Mouse (Mus musculus): ENCODE measurements around the gene Tubb4b. TPM values are rescaled to one million over a fixed set of nuclear protein-coding genes. Genes with fewer than 3 reads are reported as not detected.

Tubb4b gene
- total and polyA plus RNA-seq, 2 experiments from 2014 or later, result 244 to 665 TPM

- 60% methylated on average over 8 of the region's 8 CpGs for WGBS
- no peak overlapping the region for H3K27ac ChIP-seq (ENCODE audit: low read depth)
- H3K9me3 ChIP-seq (replicated peaks; ENCODE audit: control insufficient read depth, low read length), result no peaks in the 10 kb centered on the region
- no peak overlapping the region for H3K9ac ChIP-seq (replicated peaks; ENCODE audit: low read depth, low read length)
- no peak overlapping the region for H3K4me3 ChIP-seq (ENCODE audit: low read depth, low read length)
- peaks cover 43% of the 10 kb centered on the region for H3K27me3 ChIP-seq (ENCODE audit: control insufficient read depth, insufficient read depth, low read length)
- peaks cover 7% of the 10 kb centered on the region for H3K4me1 ChIP-seq (ENCODE audit: control insufficient read depth, insufficient read depth)
- ATAC-seq (ENCODE audit: insufficient read depth, low read depth), result no peak
- DNase-seq (ENCODE audit: low spot score), result no peak
- no peak for TF ChIP-seq EP300 (IDR thresholded peaks at IDR 0.05; ENCODE audit: low read depth)
- TF ChIP-seq CTCF (IDR thresholded peaks at IDR 0.05; ENCODE audit: low read depth), result no peak
- no peaks in the 10 kb centered on the region for H3K36me3 ChIP-seq (replicated peaks; ENCODE audit: control insufficient read depth, insufficient read depth, low read length)
- no peak overlapping the region for H3K4me2 ChIP-seq (ENCODE audit: low read depth, low read length)
Measured at GRCm38 (mm10) chr2:25243342-25243741, 18.8 kb upstream of the Tubb4b start.

- WGBS, result under 1% methylated on average over 16 of the region's 59 CpGs
- Histone ChIP-seq H3K4me3 (ENCODE audit: low read depth, low read length) (peak within 1 kb of the TSS; percentile 41), H3K4me2 (ENCODE audit: low read depth, low read length) (peak within 1 kb of the TSS; percentile 66), H3K27ac (ENCODE audit: low read depth) (no peak within 1 kb of the TSS), H3K9ac (replicated peaks; ENCODE audit: low read depth, low read length) (0 out of 2 replicates have a peak within 1 kb of the TSS, but pooled peaks have one; percentile 7), H3K4me1 (ENCODE audit: control insufficient read depth, insufficient read depth) (peaks cover 7% of the 10 kb centered on the region), H3K27me3 (ENCODE audit: control insufficient read depth, insufficient read depth, low read length) (peaks cover 43% of the 10 kb centered on the region), H3K9me3 (replicated peaks; ENCODE audit: control insufficient read depth, low read length) (no peaks in the 10 kb centered on the region), H3K36me3 (replicated peaks; ENCODE audit: control insufficient read depth, insufficient read depth, low read length) (no peaks in the 10 kb centered on the region)
- no peak for TF ChIP-seq CTCF (IDR thresholded peaks at IDR 0.05; ENCODE audit: low read depth)
- no peak for TF ChIP-seq EP300 (IDR thresholded peaks at IDR 0.05; ENCODE audit: low read depth)
- ATAC-seq (ENCODE audit: insufficient read depth, low read depth) (no peak), DNase-seq (ENCODE audit: low spot score) (no peak)
Measured at GRCm38 (mm10) chr2:25242101-25242506, 17.6 kb upstream of the Tubb4b start, which contains the start of the genes Rnf208 and Cysrt1. Gene Rnf208, plus strand, starts transcription at chr2:25242255. Gene Cysrt1, minus strand, starts transcription at chr2:25242452.

GRCm38 (mm10) chr2:25241438-25241775 lies 16.9 kb upstream of the Tubb4b start:
- peak overlapping the region; percentile 66 for H3K4me2 ChIP-seq (ENCODE audit: low read depth, low read length)
- no peak for TF ChIP-seq CTCF (IDR thresholded peaks at IDR 0.05; ENCODE audit: low read depth)
- TF ChIP-seq EP300 (IDR thresholded peaks at IDR 0.05; ENCODE audit: low read depth), result no peak
- H3K27me3 ChIP-seq (ENCODE audit: control insufficient read depth, insufficient read depth, low read length), result peaks cover 43% of the 10 kb centered on the region
- no peak for DNase-seq (ENCODE audit: low spot score)
- no peaks in the 10 kb centered on the region for H3K9me3 ChIP-seq (replicated peaks; ENCODE audit: control insufficient read depth, low read length)
- H3K27ac ChIP-seq (ENCODE audit: low read depth), result no peak overlapping the region
- H3K36me3 ChIP-seq (replicated peaks; ENCODE audit: control insufficient read depth, insufficient read depth, low read length), result no peaks in the 10 kb centered on the region
- no peak overlapping the region for H3K9ac ChIP-seq (replicated peaks; ENCODE audit: low read depth, low read length)
- peak overlapping the region; percentile 41 for H3K4me3 ChIP-seq (ENCODE audit: low read depth, low read length)
- 0 out of 2 replicates have a peak, but pooled peaks have one; percentile 7 for ATAC-seq (ENCODE audit: insufficient read depth, low read depth)
- 24% methylated on average over 6 of the region's 6 CpGs for WGBS
- peaks cover 7% of the 10 kb centered on the region for H3K4me1 ChIP-seq (ENCODE audit: control insufficient read depth, insufficient read depth)

GRCm38 (mm10) chr2:25240723-25241437 lies 16.4 kb upstream of the Tubb4b start:
- Histone ChIP-seq H3K4me1 (ENCODE audit: control insufficient read depth, insufficient read depth) (peaks cover 7% of the 10 kb centered on the region), H3K9ac (replicated peaks; ENCODE audit: low read depth, low read length) (no peak overlapping the region; the same call in 1 of the 2 replicates), H3K4me3 (ENCODE audit: low read depth, low read length) (peak overlapping the region; percentile 36), H3K27me3 (ENCODE audit: control insufficient read depth, insufficient read depth, low read length) (peaks cover 47% of the 10 kb centered on the region), H3K27ac (ENCODE audit: low read depth) (no peak overlapping the region), H3K4me2 (ENCODE audit: low read depth, low read length) (peak overlapping the region; percentile 57), H3K9me3 (replicated peaks; ENCODE audit: control insufficient read depth, low read length) (no peaks in the 10 kb centered on the region), H3K36me3 (replicated peaks; ENCODE audit: control insufficient read depth, insufficient read depth, low read length) (no peaks in the 10 kb centered on the region)
- TF ChIP-seq EP300 (IDR thresholded peaks at IDR 0.05; ENCODE audit: low read depth) (no peak), CTCF (IDR thresholded peaks at IDR 0.05; ENCODE audit: low read depth) (no peak)
- ATAC-seq (ENCODE audit: insufficient read depth, low read depth), result peak; percentile 56
- WGBS, result 2% methylated on average over 29 of the region's 29 CpGs
- DNase-seq (ENCODE audit: low spot score), result peak; percentile 47

- ATAC-seq (ENCODE audit: insufficient read depth, low read depth) (no peak), DNase-seq (ENCODE audit: low spot score) (no peak)
- Histone ChIP-seq H3K9me3 (replicated peaks; ENCODE audit: control insufficient read depth, low read length) (no peaks in the 10 kb centered on the region), H3K27ac (ENCODE audit: low read depth) (no peak overlapping the region), H3K4me2 (ENCODE audit: low read depth, low read length) (peak overlapping the region; percentile 57), H3K4me3 (ENCODE audit: low read depth, low read length) (peak overlapping the region; percentile 36; the same call in 1 of the 2 replicates), H3K36me3 (replicated peaks; ENCODE audit: control insufficient read depth, insufficient read depth, low read length) (no peaks in the 10 kb centered on the region), H3K9ac (replicated peaks; ENCODE audit: low read depth, low read length) (no peak overlapping the region), H3K27me3 (ENCODE audit: control insufficient read depth, insufficient read depth, low read length) (peaks cover 47% of the 10 kb centered on the region), H3K4me1 (ENCODE audit: control insufficient read depth, insufficient read depth) (peaks cover 7% of the 10 kb centered on the region)
- TF ChIP-seq EP300 (IDR thresholded peaks at IDR 0.05; ENCODE audit: low read depth), result no peak
- no peak for TF ChIP-seq CTCF (IDR thresholded peaks at IDR 0.05; ENCODE audit: low read depth)
- WGBS, result 58% methylated on average over 8 of the region's 8 CpGs
Measured at GRCm38 (mm10) chr2:25240310-25240709, 15.8 kb upstream of the Tubb4b start.

All from heart, postnatal 0 days (tissue).